Mouse (Mus musculus): ENCODE data around the gene Ctnnd1. TPM values are rescaled to one million over a fixed set of nuclear protein-coding genes. Genes with fewer than 3 reads are reported as not detected.

Gene Ctnnd1
- polyA plus RNA-seq, 1 experiment from 2014 or later, result 39.2 TPM

DNA sequence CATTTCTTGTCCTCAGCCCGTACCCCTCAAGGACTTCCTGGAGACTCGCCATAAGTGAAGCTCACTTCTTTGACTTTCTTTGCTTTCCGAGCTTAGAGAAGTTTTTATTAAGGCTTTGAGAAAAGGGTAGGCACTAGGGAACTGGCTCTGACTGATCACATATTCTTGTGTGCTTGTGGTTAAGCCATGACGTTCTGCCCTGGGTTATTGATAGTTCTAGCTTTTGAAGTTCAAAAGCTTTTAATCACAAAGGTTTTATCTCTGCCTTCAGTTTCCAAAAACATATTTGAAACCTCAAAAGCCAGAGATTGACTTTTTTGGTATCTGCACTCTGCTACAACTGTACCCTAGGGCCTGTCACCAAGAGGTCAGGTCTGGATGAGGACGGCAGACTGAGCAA lies 68.3 kb downstream of the Ctnnd1 start:
- no peak for ATAC-seq (ENCODE audit: low FRiP score)
- peaks cover 11% of the 10 kb centered on the region for H3K36me3 ChIP-seq
- no peaks in the 10 kb centered on the region for H3K4me1 ChIP-seq (replicated peaks)
- H3K9me3 ChIP-seq, result 0 out of 2 replicates have a peak, but pooled peaks cover 8% of the 10 kb centered on the region
- H3K27me3 ChIP-seq, result no peaks in the 10 kb centered on the region
- H3K4me3 ChIP-seq, result no peak overlapping the region
- H3K27ac ChIP-seq, result no peak overlapping the region
- H3K4me2 ChIP-seq, result no peak overlapping the region
- 89% methylated on average over 5 of the region's 5 CpGs for WGBS
- H3K9ac ChIP-seq, result no peak overlapping the region

DNA sequence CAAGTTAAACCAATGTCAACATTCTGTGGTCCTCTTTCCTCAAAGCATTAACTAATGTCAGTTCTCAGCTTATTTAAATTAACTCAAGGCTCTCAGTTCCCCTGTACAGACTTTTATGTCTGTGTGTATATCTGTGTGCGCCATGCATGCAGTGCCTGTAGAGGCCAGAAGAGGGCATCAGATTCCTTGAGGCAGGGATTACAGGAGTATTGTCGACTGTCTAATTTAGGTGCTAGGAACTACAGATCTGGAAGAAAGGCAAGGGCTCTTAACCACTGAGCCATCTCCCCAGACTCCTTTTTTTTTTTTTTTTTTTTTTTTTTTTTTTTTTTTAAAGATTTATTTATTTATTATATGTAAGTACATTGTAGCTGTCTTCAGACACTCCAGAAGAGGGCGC lies 69.4 kb downstream of the Ctnnd1 start:
- no peak overlapping the region for H3K27ac ChIP-seq
- no peak overlapping the region for H3K4me3 ChIP-seq
- peaks cover 14% of the 10 kb centered on the region for H3K36me3 ChIP-seq
- H3K9me3 ChIP-seq, result 0 out of 2 replicates have a peak, but pooled peaks cover 8% of the 10 kb centered on the region
- no peak overlapping the region for H3K4me2 ChIP-seq
- ATAC-seq (ENCODE audit: low FRiP score), result no peak
- no peak overlapping the region for H3K9ac ChIP-seq
- no peaks in the 10 kb centered on the region for H3K27me3 ChIP-seq
- H3K4me1 ChIP-seq (replicated peaks), result no peaks in the 10 kb centered on the region
- WGBS, result 93% methylated on average over 2 of the region's 3 CpGs

DNA sequence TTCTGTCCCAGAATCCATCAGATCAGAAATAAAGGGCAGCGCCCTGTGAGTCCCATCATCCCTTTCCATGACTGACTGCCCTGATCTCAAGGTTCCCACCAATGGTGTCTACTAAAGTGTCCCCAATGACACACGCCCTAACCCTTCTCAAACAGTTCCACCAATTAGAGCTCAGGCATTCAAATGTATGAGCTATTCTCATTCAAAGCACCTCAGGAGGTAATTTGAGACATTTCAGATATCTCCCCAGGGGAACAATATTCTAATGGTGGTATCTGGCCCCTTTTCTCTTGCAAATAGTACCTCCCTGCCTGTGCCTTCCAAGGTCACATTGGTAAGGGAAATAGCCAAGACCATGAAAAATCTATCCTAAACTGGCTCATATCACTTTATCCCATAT lies 71.3 kb downstream of the Ctnnd1 start:
- no peak overlapping the region for H3K9ac ChIP-seq
- H3K36me3 ChIP-seq, result peaks cover 14% of the 10 kb centered on the region
- ATAC-seq (ENCODE audit: low FRiP score), result no peak
- no peak overlapping the region for H3K27ac ChIP-seq
- H3K4me3 ChIP-seq, result no peak overlapping the region
- H3K4me2 ChIP-seq, result no peak overlapping the region
- H3K27me3 ChIP-seq, result no peaks in the 10 kb centered on the region
- 0 out of 2 replicates have a peak, but pooled peaks cover 8% of the 10 kb centered on the region for H3K9me3 ChIP-seq
- no peaks in the 10 kb centered on the region for H3K4me1 ChIP-seq (replicated peaks)
- 92% methylated on average over 2 of the region's 2 CpGs for WGBS

DNA sequence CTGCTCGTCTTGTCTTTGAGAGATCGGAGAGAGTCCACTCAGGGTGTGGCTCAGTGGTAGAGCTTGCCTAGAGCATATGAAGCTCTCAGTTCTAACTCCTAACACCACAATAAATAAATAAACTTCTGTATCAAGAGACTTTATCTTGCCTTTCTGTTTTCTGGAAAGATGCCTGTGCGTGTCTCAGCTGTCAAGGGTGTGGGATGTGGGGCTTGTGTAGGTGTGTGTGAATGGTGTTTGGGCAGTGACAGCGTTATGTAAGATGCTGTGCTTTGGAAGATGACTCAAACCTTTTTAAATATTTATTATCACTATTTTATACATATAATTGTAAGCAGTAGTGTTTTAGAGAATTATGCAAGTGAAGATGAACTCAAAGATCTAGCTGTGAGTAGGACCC lies 76.4 kb downstream of the Ctnnd1 start:
- 96% methylated on average over 4 of the region's 4 CpGs for WGBS
- no peak for ATAC-seq (ENCODE audit: low FRiP score)

DNA sequence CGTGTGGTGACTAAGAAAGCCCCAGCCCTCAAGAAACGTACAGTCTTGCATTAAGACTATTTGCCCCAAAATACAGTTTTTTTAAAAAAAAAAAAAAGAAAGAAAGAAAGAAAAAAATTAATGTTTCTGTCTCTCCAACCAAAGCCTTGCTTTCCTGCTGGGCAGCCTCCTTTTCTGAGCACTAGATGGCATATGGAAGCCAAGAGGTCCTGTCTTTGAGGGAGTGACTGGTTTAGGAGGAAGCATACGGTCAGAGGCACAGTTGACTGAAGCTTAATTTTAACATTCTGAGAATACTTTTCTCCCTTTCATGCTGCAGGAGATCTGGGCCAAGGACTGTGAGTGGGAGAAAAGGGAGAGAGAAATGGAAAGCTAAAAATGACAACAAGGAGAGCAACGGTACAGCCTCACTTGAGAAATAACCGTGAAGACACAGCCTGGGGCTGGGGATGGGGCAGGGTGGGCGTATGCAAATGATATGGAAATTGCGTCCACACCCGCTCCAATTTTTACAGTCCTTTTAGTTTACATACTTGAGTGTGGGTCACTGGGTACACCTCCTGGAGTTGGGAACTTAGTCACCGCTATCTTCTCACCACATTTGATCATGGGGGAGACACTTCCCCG lies 93.6 kb downstream of the Ctnnd1 start:
- no peak overlapping the region for H3K27ac ChIP-seq
- H3K9me3 ChIP-seq, result no peaks in the 10 kb centered on the region
- 46% methylated on average over 10 of the region's 10 CpGs for WGBS
- no peak for ATAC-seq (ENCODE audit: low FRiP score)
- H3K9ac ChIP-seq, result no peak overlapping the region
- H3K4me3 ChIP-seq, result no peak overlapping the region
- peak overlapping the region; percentile 37 for H3K4me2 ChIP-seq
- H3K36me3 ChIP-seq, result no peaks in the 10 kb centered on the region
- no peaks in the 10 kb centered on the region for H3K27me3 ChIP-seq
- H3K4me1 ChIP-seq (replicated peaks), result 0 out of 2 replicates have a peak, but pooled peaks cover 3% of the 10 kb centered on the region

More for the DNA sequence above, 76.4 kb downstream of the Ctnnd1 start:
- Histone ChIP-seq H3K9ac (no peak overlapping the region), H3K36me3 (peaks cover 10% of the 10 kb centered on the region), H3K4me2 (no peak overlapping the region), H3K27me3 (no peaks in the 10 kb centered on the region), H3K9me3 (0 out of 2 replicates have a peak, but pooled peaks cover 6% of the 10 kb centered on the region), H3K27ac (no peak overlapping the region), H3K4me1 (replicated peaks) (no peaks in the 10 kb centered on the region), H3K4me3 (no peak overlapping the region)

DNA sequence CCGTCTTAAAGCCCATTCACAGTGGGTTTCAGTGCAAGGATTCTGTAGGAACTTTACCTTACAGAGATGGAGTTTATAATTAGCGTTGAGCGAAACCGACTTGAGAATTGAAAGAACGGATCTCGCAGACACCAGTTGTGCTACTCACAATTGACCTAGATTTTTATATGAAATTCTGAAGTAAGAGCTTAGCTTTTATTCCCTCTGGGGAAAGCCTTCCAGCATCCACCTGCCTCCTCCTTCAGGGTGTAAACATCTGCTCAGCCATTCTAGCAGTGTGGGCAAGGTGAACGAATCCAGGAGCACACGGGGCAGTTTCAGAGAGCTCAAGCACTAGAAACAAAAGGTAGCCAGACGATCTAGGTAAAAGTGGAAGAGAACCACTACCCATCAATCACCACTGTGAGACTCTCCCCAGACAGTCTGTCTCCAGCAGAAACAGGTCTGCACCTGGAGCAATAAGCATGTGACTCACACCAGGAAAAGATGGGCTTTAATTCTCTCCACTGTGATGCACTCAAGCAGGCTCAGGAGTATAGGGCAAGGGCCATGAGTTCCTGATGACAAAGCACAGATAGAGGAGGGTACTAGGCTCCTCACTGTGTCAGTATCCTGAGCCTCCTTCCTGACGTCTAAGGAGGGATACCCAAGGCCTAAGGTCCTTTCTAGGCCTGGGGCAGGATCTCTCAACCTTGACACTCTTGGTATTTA lies 99.0 kb downstream of the Ctnnd1 start:
- H3K36me3 ChIP-seq, result no peaks in the 10 kb centered on the region
- H3K9ac ChIP-seq, result no peak overlapping the region
- H3K4me3 ChIP-seq, result no peak overlapping the region
- no peaks in the 10 kb centered on the region for H3K9me3 ChIP-seq
- H3K27me3 ChIP-seq, result no peaks in the 10 kb centered on the region
- no peak overlapping the region for H3K27ac ChIP-seq
- ATAC-seq (ENCODE audit: low FRiP score), result no peak
- 80% methylated on average over 10 of the region's 10 CpGs for WGBS
- H3K4me2 ChIP-seq, result no peak overlapping the region
- no peaks in the 10 kb centered on the region for H3K4me1 ChIP-seq (replicated peaks)

Other genes with a start within 250 kb of the Ctnnd1 start
- 12.5 and 14.2 TPM in 2 replicates for gene Calcrl, start 225.4 kb downstream of the Ctnnd1 start, polyA plus RNA-seq (2015; fragmentation: Nextera tagmentation; extraction: Ambion mirVana)
- gene Tfpi, start 174.0 kb downstream of the Ctnnd1 start, polyA plus RNA-seq (2015; fragmentation: Nextera tagmentation; extraction: Ambion mirVana), result 19.7 and 22.1 TPM in 2 replicates
- 0.28 and 0.29 TPM in 2 replicates for gene Btbd18, start 8.3 kb upstream of the Ctnnd1 start, polyA plus RNA-seq (2015; fragmentation: Nextera tagmentation; extraction: Ambion mirVana)
- 217 and 222 TPM in 2 replicates for gene Selenoh, start 20.0 kb upstream of the Ctnnd1 start, polyA plus RNA-seq (2015; fragmentation: Nextera tagmentation; extraction: Ambion mirVana)
- not detected in 2 replicates for gene Gm28635, start 27.3 kb upstream of the Ctnnd1 start, polyA plus RNA-seq (2015; fragmentation: Nextera tagmentation; extraction: Ambion mirVana)
- 52.1 and 53.5 TPM in 2 replicates for gene Med19, start 27.6 kb upstream of the Ctnnd1 start, polyA plus RNA-seq (2015; fragmentation: Nextera tagmentation; extraction: Ambion mirVana)
- 256 and 260 TPM in 2 replicates for gene Tmx2, start 28.4 kb upstream of the Ctnnd1 start, polyA plus RNA-seq (2015; fragmentation: Nextera tagmentation; extraction: Ambion mirVana)
- 17.2 and 18.5 TPM in 2 replicates for gene Zdhhc5, start 64.4 kb upstream of the Ctnnd1 start, polyA plus RNA-seq (2015; fragmentation: Nextera tagmentation; extraction: Ambion mirVana)
- 26.7 and 28.6 TPM in 2 replicates for gene Clp1, start 76.6 kb upstream of the Ctnnd1 start, polyA plus RNA-seq (2015; fragmentation: Nextera tagmentation; extraction: Ambion mirVana)
- gene Ypel4, start 83.3 kb upstream of the Ctnnd1 start, polyA plus RNA-seq (2015; fragmentation: Nextera tagmentation; extraction: Ambion mirVana), result 22.2 and 25.4 TPM in 2 replicates
- gene Gm19426, start 92.9 kb upstream of the Ctnnd1 start, polyA plus RNA-seq (2015; fragmentation: Nextera tagmentation; extraction: Ambion mirVana), result 5.2 and 7.0 TPM in 2 replicates
- 34.6 and 39.4 TPM in 2 replicates for gene Serping1, start 124.7 kb upstream of the Ctnnd1 start, polyA plus RNA-seq (2015; fragmentation: Nextera tagmentation; extraction: Ambion mirVana)
- 16.8 and 17.6 TPM in 2 replicates for gene Ube2l6, start 148.1 kb upstream of the Ctnnd1 start, polyA plus RNA-seq (2015; fragmentation: Nextera tagmentation; extraction: Ambion mirVana)
- gene Smtnl1, start 171.9 kb upstream of the Ctnnd1 start, polyA plus RNA-seq (2015; fragmentation: Nextera tagmentation; extraction: Ambion mirVana), result not detected in 2 replicates
- gene Timm10, start 176.2 kb upstream of the Ctnnd1 start, polyA plus RNA-seq (2015; fragmentation: Nextera tagmentation; extraction: Ambion mirVana), result 59.2 and 61.9 TPM in 2 replicates
- 2.5 and 3.3 TPM in 2 replicates for gene Slc43a1, start 188.1 kb upstream of the Ctnnd1 start, polyA plus RNA-seq (2015; fragmentation: Nextera tagmentation; extraction: Ambion mirVana)
- gene Rtn4rl2, start 235.9 kb upstream of the Ctnnd1 start, polyA plus RNA-seq (2015; fragmentation: Nextera tagmentation; extraction: Ambion mirVana), result 2.0 and 3.1 TPM in 2 replicates